Mouse (Mus musculus) MEL (cell line): Measurements from ENCODE around the gene Adamtsl3. TPM values are rescaled to one million over a fixed set of nuclear protein-coding genes. Genes with fewer than 3 reads are reported as not detected.

Experiments
- DNase-seq: peaks from one replicate; pipeline ENCODE4 v3.0.0; 2011; ENCODE audit warnings: low read depth, low spot score
- H3K27ac ChIP-seq: 2 replicates; pipeline ENCODE4 v1.5.1; 2012; ENCODE audit warnings: low read depth, mild to moderate bottlenecking, control low read depth, low read length, moderate library complexity; ENCODE audit not compliant: control insufficient read depth
- H3K27me3 ChIP-seq, 2 experiments: fragments of 150-350 bp in 1 of 2; sonication (generic) in 1 of 2; 2 replicates each; pipeline ENCODE4 v1.6.1; 2012; ENCODE audit warnings: low read length in 2 of 2, mild to moderate bottlenecking in 2 of 2, improper control_type of control experiment in 1 of 2, moderate library complexity in 1 of 2; ENCODE audit not compliant: insufficient read depth in 2 of 2, control insufficient read depth in 1 of 2
- H3K36me3 ChIP-seq, 2 experiments: 2 replicates each; pipeline ENCODE4 v1.6.1; 2012 to 2014; ENCODE audit warnings: low read length in 2 of 2, improper control_type of control experiment in 1 of 2, inconsistent platforms in 1 of 2, mild to moderate bottlenecking in 1 of 2; ENCODE audit not compliant: insufficient read depth in 2 of 2, control insufficient read depth in 1 of 2
- H3K4me1 ChIP-seq, 2 experiments: fragments of 150-350 bp in 1 of 2; sonication (generic) in 1 of 2; 2 replicates each; pipeline ENCODE4 v1.6.1; 2012; ENCODE audit warnings: low read length in 2 of 2, improper control_type of control experiment in 1 of 2, mild to moderate bottlenecking in 1 of 2; ENCODE audit not compliant: insufficient read depth in 2 of 2, control insufficient read depth in 1 of 2
- H3K4me3 ChIP-seq, 2 experiments: fragments of 150-350 bp in 1 of 2; sonication (generic) in 1 of 2; 2 replicates each; pipeline ENCODE4 v1.5.1; 2012; ENCODE audit warnings: low read depth in 2 of 2, low read length in 2 of 2, mild to moderate bottlenecking in 2 of 2, moderate library complexity in 2 of 2, control low read depth in 1 of 2, improper control_type of control experiment in 1 of 2; ENCODE audit not compliant: control insufficient read depth in 1 of 2, insufficient read depth in 1 of 2
- H3K79me2 ChIP-seq: 2 replicates; pipeline ENCODE4 v1.6.1; 2012; ENCODE audit warnings: mild to moderate bottlenecking, low read length, moderate library complexity; ENCODE audit not compliant: control insufficient read depth, poor library complexity, insufficient read depth
- H3K9ac ChIP-seq: 2 replicates; pipeline ENCODE4 v1.6.1; 2012; ENCODE audit warnings: low read depth, mild to moderate bottlenecking, control low read depth, low read length, moderate library complexity; ENCODE audit not compliant: control insufficient read depth, poor library complexity, severe bottlenecking
- H3K9me3 ChIP-seq: fragments of 150-350 bp; sonication (generic); replicated peaks from 2 replicates; pipeline ENCODE4 v1.6.1; 2012; ENCODE audit warnings: mild to moderate bottlenecking, low read length, improper control_type of control experiment, moderate library complexity; ENCODE audit not compliant: insufficient read depth
- BHLHE40 ChIP-seq: IDR thresholded peaks from 2 replicates; pipeline ENCODE4 v1.6.1; 2012; ENCODE audit warnings: low read depth, mild to moderate bottlenecking, inconsistent platforms, low read length, improper control_type of control experiment, borderline replicate concordance
- CHD2 ChIP-seq: IDR thresholded peaks from 2 replicates; pipeline ENCODE4 v1.6.1; 2011; ENCODE audit warnings: low read length, improper control_type of control experiment
- CTCF ChIP-seq, 3 experiments: IDR thresholded peaks in 2 of 3; conservative IDR thresholded peaks in 1 of 3; 2 replicates each; pipeline ENCODE4 v1.5.1; 2011 to 2012; ENCODE audit warnings: low read length in 3 of 3, low read depth in 2 of 3, mild to moderate bottlenecking in 2 of 3, improper control_type of control experiment in 1 of 3, inconsistent platforms in 1 of 3, mixed read lengths in 1 of 3, moderate library complexity in 1 of 3; ENCODE audit not compliant: control insufficient read depth in 1 of 3, insufficient read depth in 1 of 3, poor library complexity in 1 of 3, severe bottlenecking in 1 of 3
- E2F4 ChIP-seq: IDR thresholded peaks from 2 replicates; pipeline ENCODE4 v1.6.1; 2011; ENCODE audit warnings: low read depth, low read length, improper control_type of control experiment, borderline replicate concordance
- EP300 ChIP-seq, 2 experiments: IDR thresholded peaks; 2 replicates each; pipeline ENCODE4 v1.6.1; 2011; ENCODE audit warnings: improper control_type of control experiment in 2 of 2, low read length in 2 of 2, low read depth in 1 of 2, mild to moderate bottlenecking in 1 of 2
- GABPA ChIP-seq: IDR thresholded peaks from 2 replicates; pipeline ENCODE4 v1.6.1; 2012; ENCODE audit warnings: low read depth, mild to moderate bottlenecking, inconsistent platforms, low read length, improper control_type of control experiment, moderate library complexity
- JUND ChIP-seq: IDR thresholded peaks from 2 replicates; pipeline ENCODE4 v1.6.1; 2011; ENCODE audit warnings: low read depth, mild to moderate bottlenecking, improper control_type of control experiment, low read length
- KAT2A ChIP-seq: conservative IDR thresholded peaks from 2 replicates; pipeline ENCODE4 v1.6.1; 2012; ENCODE audit warnings: low read depth, low read length, improper control_type of control experiment, inconsistent platforms
- MAFK ChIP-seq: IDR thresholded peaks from 2 replicates; pipeline ENCODE4 v1.6.1; 2011; ENCODE audit warnings: low read depth, mild to moderate bottlenecking, low read length, improper control_type of control experiment, borderline replicate concordance
- MAX ChIP-seq: IDR thresholded peaks from 2 replicates; pipeline ENCODE4 v1.6.1; 2011; ENCODE audit warnings: low read length, improper control_type of control experiment
- MXI1 ChIP-seq: IDR thresholded peaks from 2 replicates; pipeline ENCODE4 v1.6.1; 2011; ENCODE audit warnings: mild to moderate bottlenecking, low read depth, low read length, improper control_type of control experiment
- MYB ChIP-seq: IDR thresholded peaks from 2 replicates; pipeline ENCODE4 v1.6.1; 2011; ENCODE audit warnings: mild to moderate bottlenecking, low read depth, low read length, improper control_type of control experiment
- NELFE ChIP-seq: IDR thresholded peaks from 2 replicates; pipeline ENCODE4 v1.6.1; 2011; ENCODE audit warnings: low read depth, low read length, improper control_type of control experiment
- NRF1 ChIP-seq: IDR thresholded peaks from 2 replicates; pipeline ENCODE4 v1.6.1; 2014; ENCODE audit warnings: low read depth, mild to moderate bottlenecking, inconsistent platforms, low read length, improper control_type of control experiment, moderate library complexity; ENCODE audit not compliant: poor library complexity, insufficient read depth, severe bottlenecking
- POLR2A ChIP-seq, 2 experiments: IDR thresholded peaks; 2 replicates each; pipeline ENCODE4 v1.6.1; 2011 to 2012; ENCODE audit warnings: low read length in 2 of 2, mild to moderate bottlenecking in 2 of 2, control low read depth in 1 of 2, improper control_type of control experiment in 1 of 2, low read depth in 1 of 2, moderate library complexity in 1 of 2; ENCODE audit not compliant: control insufficient read depth in 1 of 2, insufficient read depth in 1 of 2, poor library complexity in 1 of 2
- RAD21 ChIP-seq: IDR thresholded peaks from 2 replicates; pipeline ENCODE4 v1.6.1; 2011; ENCODE audit warnings: mild to moderate bottlenecking, low read depth, low read length, improper control_type of control experiment
- SMC3 ChIP-seq: IDR thresholded peaks from 2 replicates; pipeline ENCODE4 v1.6.1; 2011; ENCODE audit warnings: low read depth, low read length, improper control_type of control experiment
- TAL1 ChIP-seq: IDR thresholded peaks from 2 replicates; pipeline ENCODE4 v1.6.1; 2012; ENCODE audit warnings: mild to moderate bottlenecking, inconsistent platforms, low read length, moderate library complexity, mixed read lengths
- USF1 ChIP-seq: IDR thresholded peaks from 2 replicates; pipeline ENCODE4 v1.6.1; 2014; ENCODE audit warnings: low read depth, mild to moderate bottlenecking, inconsistent platforms, low read length, improper control_type of control experiment, moderate library complexity
- ZNF384 ChIP-seq: IDR thresholded peaks from 2 replicates; pipeline ENCODE4 v1.6.1; 2012; ENCODE audit warnings: low read depth, mild to moderate bottlenecking, inconsistent platforms, low read length, improper control_type of control experiment
- polyA plus RNA-seq, 2 experiments: library from polyadenylated mRNA; stranded (reverse) in 1 of 2; unstranded in 1 of 2; fragments of >175 nt in 1 of 2; fragments of >200 nt in 1 of 2; gene quantifications; 2 replicates each; pipeline versions ENCODE4 v1.2.1 to v1.2.4; 2012; ENCODE audit warnings: low replicate concordance in 2 of 2, low read depth in 1 of 2; ENCODE audit not compliant: insufficient read length in 2 of 2, insufficient read depth in 1 of 2, missing spikeins in 1 of 2
- total RNA-seq: library from RNA; depleted of rRNA; stranded (reverse); fragments of 300-350 nt; gene quantifications from 2 replicates; pipeline ENCODE4 v1.2.3, GENCODE M21; 2012

The Adamtsl3 gene
- total and polyA plus RNA-seq, 3 experiments: not detected

GRCm38 (mm10) chr7:82458376-82458775 lies 122.9 kb downstream of the Adamtsl3 start:
- TF ChIP-seq CHD2: no peak
- TF ChIP-seq KAT2A: no peak
- TF ChIP-seq TAL1: no peak
- no peak for TF ChIP-seq NRF1
- no peak for TF ChIP-seq BHLHE40
- no peak for TF ChIP-seq E2F4
- TF ChIP-seq CTCF (IDR thresholded peaks at IDR 0.05 in 2 of 3, conservative IDR thresholded peaks at IDR 0.05 in 1 of 3; ENCODE audit: control insufficient read depth in 1 of 3, insufficient read depth in 1 of 3, low read depth in 2 of 3, low read length in 3 of 3, poor library complexity in 1 of 3, severe bottlenecking in 1 of 3): no peak
- Histone ChIP-seq H3K27me3 (no peaks in the 10 kb centered on the region), H3K9me3 (no peaks in the 10 kb centered on the region), H3K4me1 (no peaks in the 10 kb centered on the region), H3K9ac (no peak overlapping the region), H3K4me3 (no peak overlapping the region), H3K79me2 (no peaks in the 10 kb centered on the region), H3K36me3 (no peaks in the 10 kb centered on the region), H3K27ac (no peak overlapping the region)
- no peak for DNase-seq

GRCm38 (mm10) chr7:82462921-82463523 lies 127.5 kb downstream of the Adamtsl3 start:
- no peaks in the 10 kb centered on the region for H3K4me1 ChIP-seq
- no peak overlapping the region for H3K4me3 ChIP-seq
- H3K9ac ChIP-seq: no peak overlapping the region
- no peaks in the 10 kb centered on the region for H3K36me3 ChIP-seq
- no peaks in the 10 kb centered on the region for H3K9me3 ChIP-seq
- no peak overlapping the region for H3K27ac ChIP-seq
- no peaks in the 10 kb centered on the region for H3K79me2 ChIP-seq
- TF ChIP-seq BHLHE40 (no peak), SMC3 (no peak), ZNF384 (no peak), NELFE (no peak), EP300 (IDR thresholded peaks at IDR 0.05; ENCODE audit: low read depth in 1 of 2, low read length in 2 of 2) (no peak), POLR2A (IDR thresholded peaks at IDR 0.05; ENCODE audit: control insufficient read depth in 1 of 2, insufficient read depth in 1 of 2, low read depth in 1 of 2, low read length in 2 of 2, poor library complexity in 1 of 2) (no peak), RAD21 (no peak), MXI1 (no peak), JUND (no peak)
- no peaks in the 10 kb centered on the region for H3K27me3 ChIP-seq
- no peak for DNase-seq

- Histone ChIP-seq H3K27ac (no peak overlapping the region), H3K79me2 (no peaks in the 10 kb centered on the region), H3K36me3 (no peaks in the 10 kb centered on the region), H3K4me1 (no peaks in the 10 kb centered on the region), H3K9me3 (no peaks in the 10 kb centered on the region), H3K9ac (no peak overlapping the region), H3K27me3 (no peaks in the 10 kb centered on the region), H3K4me3 (no peak overlapping the region)
- DNase-seq: no peak
- TF ChIP-seq ZNF384: no peak
- no peak for TF ChIP-seq GABPA
- TF ChIP-seq MAFK: no peak
- no peak for TF ChIP-seq CHD2
- no peak for TF ChIP-seq USF1
- TF ChIP-seq MXI1: no peak
- no peak for TF ChIP-seq MYB
- no peak for TF ChIP-seq MAX
Observed at GRCm38 (mm10) chr7:82464364-82464763, 128.9 kb downstream of the Adamtsl3 start.
